Mouse (Mus musculus): ENCODE data around the gene Erbb2.

Gene Erbb2

GRCm38 (mm10) chr11:98385638-98386585 lies 26.4 kb upstream of the Erbb2 start, which contains the start of gene Pnmt:
Pnmt (plus strand) TSS chr11:98386450.
- no peak for DNase-seq (ENCODE audit: low spot score)

GRCm38 (mm10) chr11:98386596-98386995 lies 25.7 kb upstream of the Erbb2 start:
- DNase-seq (ENCODE audit: low spot score) = no peak

DNA sequence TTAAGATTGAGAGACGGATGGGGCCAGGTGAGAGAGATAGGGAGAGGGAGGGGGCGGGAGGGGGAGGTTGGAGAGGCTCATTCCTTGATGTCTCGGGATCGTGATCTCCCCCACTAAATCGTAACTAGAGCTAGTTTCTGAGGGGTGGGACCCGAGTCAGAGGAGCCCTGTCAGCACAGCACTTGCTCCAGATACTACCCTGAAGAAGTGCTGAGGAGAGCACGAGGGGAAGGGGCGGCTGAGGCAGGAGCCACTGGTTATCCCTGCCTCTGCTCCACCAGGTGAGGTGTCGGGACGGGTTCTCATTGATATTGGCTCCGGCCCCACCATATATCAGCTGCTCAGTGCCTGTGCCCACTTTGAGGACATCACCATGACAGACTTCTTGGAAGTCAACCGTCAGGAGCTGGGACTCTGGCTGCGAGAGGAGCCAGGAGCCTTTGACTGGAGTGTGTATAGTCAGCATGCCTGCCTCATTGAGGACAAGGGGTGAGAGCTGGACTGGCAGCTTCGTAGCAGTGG lies 25.2 kb upstream of the Erbb2 start:
- DNase-seq (ENCODE audit: low spot score) = no peak

- peak; percentile 34 for DNase-seq (ENCODE audit: low spot score)
Observed at GRCm38 (mm10) chr11:98388282-98388681, 24.0 kb upstream of the Erbb2 start.

DNA sequence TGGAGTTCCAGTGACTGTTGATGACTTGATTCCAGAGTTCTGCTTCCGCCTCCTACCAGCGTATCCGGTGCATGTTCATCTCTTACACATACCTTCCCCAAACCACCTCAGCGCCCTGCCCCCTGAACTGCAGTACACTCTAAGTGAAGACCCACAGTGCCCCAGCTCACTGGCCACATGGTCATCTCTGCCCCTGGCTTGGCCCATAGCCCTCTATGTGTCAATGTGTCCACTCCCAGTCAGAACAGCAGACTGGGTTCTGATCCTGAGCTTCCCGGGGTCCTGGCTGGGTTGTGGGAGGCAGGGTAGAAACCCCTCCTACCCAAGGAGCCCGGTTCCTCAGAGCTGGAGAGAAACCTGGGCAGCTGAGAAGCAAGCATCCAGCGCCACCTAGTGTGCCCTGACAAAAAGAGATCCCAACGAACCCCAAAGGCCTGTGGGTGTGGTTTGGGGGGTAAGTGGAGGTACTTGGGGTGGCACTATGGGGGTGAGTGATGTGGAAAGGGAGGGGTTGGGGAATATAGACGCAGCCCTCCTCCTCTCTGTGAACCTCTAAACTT lies 23.0 kb upstream of the Erbb2 start:
- DNase-seq (ENCODE audit: low spot score) = peak; percentile 55

DNA sequence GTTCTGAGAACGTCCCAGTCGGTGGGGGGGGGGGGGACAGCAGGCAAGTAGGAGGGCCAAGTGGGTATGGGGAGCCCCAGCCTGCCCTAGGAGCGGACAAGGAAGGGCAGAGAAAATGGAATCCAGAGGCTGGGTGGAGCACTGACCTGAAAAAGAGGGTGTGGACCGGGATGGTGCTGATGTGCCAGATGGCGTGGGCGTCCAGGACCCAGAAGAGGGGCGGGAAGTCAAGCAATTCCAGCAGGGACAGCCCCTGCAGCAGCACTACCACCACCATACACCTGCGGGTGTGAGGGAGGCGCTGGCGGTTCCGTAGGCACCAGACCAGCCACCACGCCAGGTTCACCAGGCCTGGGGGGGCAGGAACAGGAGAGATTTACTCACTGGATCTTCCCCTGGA lies 22.1 kb upstream of the Erbb2 start:
- no peak for DNase-seq (ENCODE audit: low spot score)

GRCm38 (mm10) chr11:98392034-98392433 lies 20.2 kb upstream of the Erbb2 start:
- DNase-seq (ENCODE audit: low spot score) = no peak

- DNase-seq (ENCODE audit: low spot score) = no peak
Observed at GRCm38 (mm10) chr11:98392645-98393044, 19.6 kb upstream of the Erbb2 start.

- peak; percentile 59 for DNase-seq (ENCODE audit: low spot score)
Observed at GRCm38 (mm10) chr11:98393317-98393716, 19.0 kb upstream of the Erbb2 start.

- no peak for DNase-seq (ENCODE audit: low spot score)
Observed at GRCm38 (mm10) chr11:98394301-98394700, 18.0 kb upstream of the Erbb2 start.

GRCm38 (mm10) chr11:98395041-98395440 lies 17.2 kb upstream of the Erbb2 start:
- no peak for DNase-seq (ENCODE audit: low spot score)

GRCm38 (mm10) chr11:98397946-98398345 lies 14.3 kb upstream of the Erbb2 start:
- no peak for DNase-seq (ENCODE audit: low spot score)

DNA sequence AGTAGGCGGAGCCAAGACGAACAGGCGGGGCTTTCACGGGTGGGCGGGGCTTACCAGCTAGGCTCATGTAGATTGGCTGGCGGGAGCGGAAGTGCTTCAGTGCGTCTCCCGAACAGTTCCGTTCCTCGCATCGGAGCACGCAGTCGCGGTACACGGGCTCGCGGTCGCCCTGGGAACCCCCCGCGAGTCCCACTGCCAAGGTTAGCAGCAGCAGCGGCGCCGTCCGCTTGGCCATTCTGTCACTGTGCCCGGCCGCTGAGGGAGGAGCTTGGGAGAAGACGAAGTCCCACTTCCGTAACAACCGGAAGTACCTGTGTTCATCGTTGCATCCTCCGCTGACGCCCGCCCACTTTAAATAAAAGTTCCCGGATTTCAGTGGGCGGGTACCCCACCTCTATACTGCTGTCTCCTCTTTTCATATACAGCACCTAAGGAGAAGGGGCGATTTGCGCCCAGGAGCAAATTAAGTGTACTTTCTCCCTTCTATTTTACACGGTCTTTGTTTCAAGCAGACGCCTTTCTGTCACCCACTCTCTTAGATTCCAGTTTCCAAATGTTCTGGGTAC lies 12.0 kb upstream of the Erbb2 start, which contains the start of gene Pgap3:
Pgap3 (minus strand) TSS at position 330 of the 566 bp plus-strand sequence.
- DNase-seq (ENCODE audit: low spot score) = peak; percentile 86

DNA sequence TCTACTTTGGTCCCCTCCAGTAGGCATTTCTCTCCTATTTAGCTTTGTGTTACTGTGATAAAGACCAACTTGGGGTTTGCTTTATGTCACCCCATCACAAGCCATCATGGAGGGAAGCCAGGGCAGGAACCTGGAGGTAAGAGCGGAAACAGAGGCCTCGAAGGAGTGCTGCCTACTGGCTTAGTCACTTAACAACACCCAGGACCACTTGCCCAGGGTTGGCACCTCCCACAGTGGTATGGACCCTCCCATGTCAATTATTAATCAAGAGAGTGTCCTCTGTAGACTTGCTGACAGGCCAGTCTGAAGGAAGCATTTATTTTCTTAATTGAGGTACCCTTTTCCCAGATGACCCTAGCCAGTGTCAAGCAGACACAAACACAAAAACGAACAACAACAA lies 11.5 kb upstream of the Erbb2 start:
- DNase-seq (ENCODE audit: low spot score) = no peak

- DNase-seq (ENCODE audit: low spot score) = no peak
Observed at GRCm38 (mm10) chr11:98406621-98407020, 5.6 kb upstream of the Erbb2 start.

- DNase-seq (ENCODE audit: low spot score) = no peak
Observed at GRCm38 (mm10) chr11:98408872-98409271, 3.4 kb upstream of the Erbb2 start.

GRCm38 (mm10) chr11:98409341-98409822 lies 2.9 kb upstream of the Erbb2 start:
- DNase-seq (ENCODE audit: low spot score) = no peak

DNA sequence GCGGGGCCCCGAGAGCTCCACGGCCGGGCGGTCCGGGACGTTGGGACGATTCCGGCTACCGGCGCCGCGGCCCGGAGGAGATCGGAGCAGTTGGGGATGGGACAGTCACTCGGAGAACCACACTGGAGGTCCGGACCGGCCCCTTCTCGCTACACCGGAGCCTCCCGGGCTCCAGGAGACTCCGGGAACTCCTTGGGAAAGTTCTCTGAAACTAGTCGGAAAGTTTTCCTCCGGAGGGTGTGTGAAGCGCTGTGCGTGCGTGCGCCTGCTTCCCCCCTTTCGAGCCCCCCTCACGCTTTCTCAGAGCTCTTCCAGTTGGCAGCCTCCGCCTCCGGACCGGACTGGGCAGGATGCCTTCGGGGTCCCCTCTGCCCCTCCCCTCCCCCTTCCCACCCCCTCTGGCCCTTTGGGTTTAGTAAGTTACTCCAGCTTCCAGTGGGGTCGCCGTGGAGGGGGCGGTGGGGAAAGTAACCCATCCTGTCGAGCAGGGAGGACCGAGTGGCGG lies 579 bp downstream of the Erbb2 start:
- no peak for DNase-seq (ENCODE audit: low spot score)

GRCm38 (mm10) chr11:98413731-98414130 lies 1.5 kb downstream of the Erbb2 start:
- no peak for DNase-seq (ENCODE audit: low spot score)

- no peak for DNase-seq (ENCODE audit: low spot score)
Observed at GRCm38 (mm10) chr11:98414162-98414561, 1.9 kb downstream of the Erbb2 start.

GRCm38 (mm10) chr11:98417074-98417473 lies 4.8 kb downstream of the Erbb2 start:
- DNase-seq (ENCODE audit: low spot score) = no peak

GRCm38 (mm10) chr11:98418273-98418672 lies 6.0 kb downstream of the Erbb2 start:
- DNase-seq (ENCODE audit: low spot score) = no peak

All from lung, postnatal 25 days (tissue).